Mouse (Mus musculus): ENCODE data around the gene Erap1. TPM values are rescaled to one million over a fixed set of nuclear protein-coding genes. Genes with fewer than 3 reads are reported as not detected.
A peak's percentile ranks its signal among the peaks of the same experiment; 100 is the strongest.
"Not testable (repeated sequence)": the region's sequence is repeated elsewhere in the genome, so short reads cannot be mapped to it uniquely, and the experiment has no call there.

Gene Erap1
- polyA plus RNA-seq, 1 experiment, result 46.1 TPM

GRCm38 (mm10) chr13:74632327-74632726, 7.0 kb upstream of the Erap1 start:
- H3K36me3 ChIP-seq (ENCODE audit: control insufficient read depth, insufficient read depth, low read length, poor library complexity, severe bottlenecking), result no peaks in the 10 kb centered on the region
- no peak overlapping the region for H3K27ac ChIP-seq (ENCODE audit: insufficient read depth, low read length)
- TF ChIP-seq EP300 (IDR thresholded peaks at IDR 0.05; ENCODE audit: insufficient read depth, low read depth, low read length), result no peak
- no peak for TF ChIP-seq CTCF (IDR thresholded peaks at IDR 0.05; ENCODE audit: low read depth, low read length)
- TF ChIP-seq POLR2A (IDR thresholded peaks at IDR 0.05; ENCODE audit: insufficient read depth, low read length), result no peak
- no peaks in the 10 kb centered on the region for H3K4me1 ChIP-seq (ENCODE audit: control insufficient read depth, insufficient read depth, low read length)
- no peak overlapping the region for H3K4me3 ChIP-seq (ENCODE audit: low read depth, low read length)
- H3K9ac ChIP-seq (ENCODE audit: low read depth, poor library complexity, severe bottlenecking), result no peak overlapping the region
- no peaks in the 10 kb centered on the region for H3K27me3 ChIP-seq (ENCODE audit: control insufficient read depth, insufficient read depth, low read length, poor library complexity, severe bottlenecking)
- no peaks in the 10 kb centered on the region for H3K9me3 ChIP-seq (replicated peaks; ENCODE audit: control insufficient read depth, insufficient read depth, low read length, poor library complexity, severe bottlenecking)

DNA sequence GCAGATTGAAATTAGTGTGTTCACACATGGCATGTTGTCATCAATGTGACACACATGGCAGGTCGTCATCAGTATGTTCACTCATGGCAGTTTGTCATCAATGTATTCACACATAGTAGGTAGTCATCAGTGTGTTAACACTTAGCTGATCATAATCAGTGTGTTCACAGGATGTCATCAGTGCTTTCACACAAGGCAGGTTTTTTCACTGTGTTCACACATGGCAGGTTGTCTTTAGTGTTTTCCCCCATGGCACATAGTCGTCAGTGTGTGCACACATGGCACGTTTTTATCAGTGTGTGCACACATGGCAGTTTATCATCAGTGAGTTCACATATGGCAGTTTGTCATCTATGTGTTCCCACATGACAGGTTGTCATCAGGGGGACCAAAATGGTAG, 6.5 kb upstream of the Erap1 start:
- no peaks in the 10 kb centered on the region for H3K27me3 ChIP-seq (ENCODE audit: control insufficient read depth, insufficient read depth, low read length, poor library complexity, severe bottlenecking)
- TF ChIP-seq EP300 (IDR thresholded peaks at IDR 0.05; ENCODE audit: insufficient read depth, low read depth, low read length), result no peak
- TF ChIP-seq CTCF (IDR thresholded peaks at IDR 0.05; ENCODE audit: low read depth, low read length), result no peak
- TF ChIP-seq POLR2A (IDR thresholded peaks at IDR 0.05; ENCODE audit: insufficient read depth, low read length), result no peak
- H3K9me3 ChIP-seq (replicated peaks; ENCODE audit: control insufficient read depth, insufficient read depth, low read length, poor library complexity, severe bottlenecking), result no peaks in the 10 kb centered on the region
- no peak overlapping the region for H3K4me3 ChIP-seq (ENCODE audit: low read depth, low read length)
- H3K9ac ChIP-seq (ENCODE audit: low read depth, poor library complexity, severe bottlenecking), result no peak overlapping the region
- no peaks in the 10 kb centered on the region for H3K36me3 ChIP-seq (ENCODE audit: control insufficient read depth, insufficient read depth, low read length, poor library complexity, severe bottlenecking)
- no peak overlapping the region for H3K27ac ChIP-seq (ENCODE audit: insufficient read depth, low read length)
- H3K4me1 ChIP-seq (ENCODE audit: control insufficient read depth, insufficient read depth, low read length), result no peaks in the 10 kb centered on the region

DNA sequence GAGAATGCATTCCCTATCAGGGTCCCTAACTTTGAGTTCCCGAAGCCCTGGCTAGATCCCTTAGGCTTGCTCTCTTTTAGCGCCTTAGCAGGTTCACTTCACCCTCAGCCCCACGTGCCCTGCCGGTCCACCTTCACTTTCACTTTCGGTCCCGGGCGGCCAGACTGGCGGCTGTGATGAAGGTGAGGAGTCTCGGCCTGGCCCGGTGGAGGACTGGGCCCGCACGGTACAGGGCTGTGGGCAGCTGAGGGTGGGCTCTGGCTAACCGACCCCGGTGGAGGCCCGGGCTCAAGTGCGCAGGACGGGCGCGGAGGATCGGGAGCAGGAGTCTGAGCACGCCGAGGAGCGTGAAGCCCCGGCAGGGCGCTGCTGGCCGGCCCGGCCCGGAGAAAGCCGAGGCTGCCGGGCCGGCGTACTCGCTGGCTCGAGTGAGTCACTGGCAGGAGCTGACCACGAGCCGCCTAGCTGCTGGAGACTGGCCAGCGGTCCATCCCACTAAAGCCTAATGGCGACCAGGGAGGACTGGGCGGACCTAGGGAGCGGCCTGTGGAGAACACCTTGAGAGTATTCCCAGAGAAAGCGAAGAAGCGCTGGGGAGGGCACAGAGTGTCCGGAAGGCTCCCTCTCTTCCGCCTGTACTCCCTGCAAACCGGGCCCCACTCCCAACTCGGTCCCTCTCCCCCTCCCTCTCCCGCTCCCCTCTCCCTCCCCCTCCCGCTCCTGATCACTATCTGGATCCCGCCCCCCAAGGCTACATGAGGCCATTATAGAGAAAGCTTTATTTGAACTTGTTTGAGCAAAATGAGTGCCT, 549 bp downstream of the Erap1 start:
- Histone ChIP-seq H3K27me3 (ENCODE audit: control insufficient read depth, insufficient read depth, low read length, poor library complexity, severe bottlenecking) (no peaks in the 10 kb centered on the region), H3K9me3 (replicated peaks; ENCODE audit: control insufficient read depth, insufficient read depth, low read length, poor library complexity, severe bottlenecking) (no peaks in the 10 kb centered on the region), H3K9ac (ENCODE audit: low read depth, poor library complexity, severe bottlenecking) (peak overlapping the region; percentile 78), H3K27ac (ENCODE audit: insufficient read depth, low read length) (no peak overlapping the region), H3K4me1 (ENCODE audit: control insufficient read depth, insufficient read depth, low read length) (no peaks in the 10 kb centered on the region), H3K36me3 (ENCODE audit: control insufficient read depth, insufficient read depth, low read length, poor library complexity, severe bottlenecking) (no peaks in the 10 kb centered on the region), H3K4me3 (ENCODE audit: low read depth, low read length) (peak overlapping the region; percentile 89)
- no peak for TF ChIP-seq EP300 (IDR thresholded peaks at IDR 0.05; ENCODE audit: insufficient read depth, low read depth, low read length)
- TF ChIP-seq POLR2A (IDR thresholded peaks at IDR 0.05; ENCODE audit: insufficient read depth, low read length), result no peak
- TF ChIP-seq CTCF (IDR thresholded peaks at IDR 0.05; ENCODE audit: low read depth, low read length), result no peak

- peak overlapping the region; percentile 78 for H3K9ac ChIP-seq (ENCODE audit: low read depth, poor library complexity, severe bottlenecking)
- H3K36me3 ChIP-seq (ENCODE audit: control insufficient read depth, insufficient read depth, low read length, poor library complexity, severe bottlenecking); H3K4me1 ChIP-seq (ENCODE audit: control insufficient read depth, insufficient read depth, low read length); H3K9me3 ChIP-seq (replicated peaks; ENCODE audit: control insufficient read depth, insufficient read depth, low read length, poor library complexity, severe bottlenecking); H3K4me3 ChIP-seq (ENCODE audit: low read depth, low read length); H3K27me3 ChIP-seq (ENCODE audit: control insufficient read depth, insufficient read depth, low read length, poor library complexity, severe bottlenecking); H3K27ac ChIP-seq (ENCODE audit: insufficient read depth, low read length): not testable (repeated sequence)
Observed at GRCm38 (mm10) chr13:74640523-74640920, 1.2 kb downstream of the Erap1 start.

GRCm38 (mm10) chr13:74695497-74696193, 56.3 kb downstream of the Erap1 start:
- Histone ChIP-seq H3K27ac (ENCODE audit: insufficient read depth, low read length) (no peak overlapping the region), H3K9me3 (replicated peaks; ENCODE audit: control insufficient read depth, insufficient read depth, low read length, poor library complexity, severe bottlenecking) (no peaks in the 10 kb centered on the region), H3K9ac (ENCODE audit: low read depth, poor library complexity, severe bottlenecking) (no peak overlapping the region), H3K4me3 (ENCODE audit: low read depth, low read length) (no peak overlapping the region), H3K4me1 (ENCODE audit: control insufficient read depth, insufficient read depth, low read length) (no peaks in the 10 kb centered on the region), H3K27me3 (ENCODE audit: control insufficient read depth, insufficient read depth, low read length, poor library complexity, severe bottlenecking) (no peaks in the 10 kb centered on the region), H3K36me3 (ENCODE audit: control insufficient read depth, insufficient read depth, low read length, poor library complexity, severe bottlenecking) (no peaks in the 10 kb centered on the region; the same call in 1 of the 2 replicates)
- TF ChIP-seq EP300 (IDR thresholded peaks at IDR 0.05; ENCODE audit: insufficient read depth, low read depth, low read length) (no peak), CTCF (IDR thresholded peaks at IDR 0.05; ENCODE audit: low read depth, low read length) (no peak), POLR2A (IDR thresholded peaks at IDR 0.05; ENCODE audit: insufficient read depth, low read length) (no peak)

- Histone ChIP-seq H3K4me3 (ENCODE audit: low read depth, low read length) (no peak overlapping the region), H3K27me3 (ENCODE audit: control insufficient read depth, insufficient read depth, low read length, poor library complexity, severe bottlenecking) (no peaks in the 10 kb centered on the region), H3K4me1 (ENCODE audit: control insufficient read depth, insufficient read depth, low read length) (no peaks in the 10 kb centered on the region), H3K36me3 (ENCODE audit: control insufficient read depth, insufficient read depth, low read length, poor library complexity, severe bottlenecking) (no peaks in the 10 kb centered on the region; the same call in 1 of the 2 replicates), H3K27ac (ENCODE audit: insufficient read depth, low read length) (no peak overlapping the region), H3K9me3 (replicated peaks; ENCODE audit: control insufficient read depth, insufficient read depth, low read length, poor library complexity, severe bottlenecking) (no peaks in the 10 kb centered on the region), H3K9ac (ENCODE audit: low read depth, poor library complexity, severe bottlenecking) (no peak overlapping the region)
- TF ChIP-seq POLR2A (IDR thresholded peaks at IDR 0.05; ENCODE audit: insufficient read depth, low read length) (no peak), EP300 (IDR thresholded peaks at IDR 0.05; ENCODE audit: insufficient read depth, low read depth, low read length) (no peak), CTCF (IDR thresholded peaks at IDR 0.05; ENCODE audit: low read depth, low read length) (no peak)
Observed at GRCm38 (mm10) chr13:74696225-74696624, 56.9 kb downstream of the Erap1 start.
